Mouse (Mus musculus) CH12.LX (cell line): ENCODE data around the gene Pgm5. TPM values are rescaled to one million over a fixed set of nuclear protein-coding genes. Genes with fewer than 3 reads are reported as not detected.

Experiments used
- DNase-seq: peaks from one replicate; pipeline ENCODE4 v3.0.0-alpha.2; 2013; ENCODE audit errors: extremely low read depth
- H3K27ac ChIP-seq: 2 replicates; pipeline ENCODE4 v1.5.1; 2012; ENCODE audit warnings: low read depth, mild to moderate bottlenecking, control low read depth, moderate library complexity; ENCODE audit not compliant: insufficient read depth
- H3K27me3 ChIP-seq: replicated peaks from 2 replicates; pipeline ENCODE3; 2012; ENCODE audit warnings: inconsistent platforms
- H3K36me3 ChIP-seq, 2 experiments: replicated peaks in 1 of 2; 2 replicates each; pipeline versions ENCODE3 to v1.6.1; 2012; ENCODE audit warnings: inconsistent platforms in 1 of 2, low read length in 1 of 2, mild to moderate bottlenecking in 1 of 2, mixed read lengths in 1 of 2, moderate library complexity in 1 of 2; ENCODE audit not compliant: control insufficient read depth in 1 of 2, insufficient read depth in 1 of 2
- H3K4me1 ChIP-seq, 2 experiments: 2 replicates each; pipeline ENCODE4 v1.6.1; 2012; ENCODE audit warnings: inconsistent platforms in 1 of 2, moderate library complexity in 1 of 2; ENCODE audit not compliant: insufficient read depth in 2 of 2, control insufficient read depth in 1 of 2
- H3K4me2 ChIP-seq: 2 replicates; pipeline ENCODE4 v1.6.1; 2012; ENCODE audit warnings: low read depth, mild to moderate bottlenecking, control low read depth; ENCODE audit not compliant: poor library complexity, insufficient read depth, severe bottlenecking
- H3K4me3 ChIP-seq, 3 experiments: fragments of 150-350 bp in 1 of 3; sonication (generic) in 1 of 3; replicated peaks in 1 of 3; 2 replicates each; pipeline versions ENCODE3 to v1.5.1; 2011 to 2012; ENCODE audit warnings: low read depth in 2 of 3, low read length in 2 of 3, mild to moderate bottlenecking in 2 of 3, moderate library complexity in 2 of 3, control low read depth in 1 of 3, improper control_type of control experiment in 1 of 3, inconsistent platforms in 1 of 3, mixed read lengths in 1 of 3; ENCODE audit not compliant: poor library complexity in 1 of 3
- H3K79me2 ChIP-seq: replicated peaks from 2 replicates; pipeline ENCODE4 v1.6.1; 2012; ENCODE audit warnings: mild to moderate bottlenecking, moderate library complexity; ENCODE audit not compliant: control insufficient read depth, poor library complexity, insufficient read depth, severe bottlenecking; ENCODE audit errors: extremely low read depth
- H3K9ac ChIP-seq: 2 replicates; pipeline ENCODE4 v1.6.1; 2012; ENCODE audit warnings: low read depth, mild to moderate bottlenecking, control low read depth, moderate library complexity; ENCODE audit not compliant: insufficient read depth
- H3K9me3 ChIP-seq: replicated peaks from 2 replicates; pipeline ENCODE3; 2012; ENCODE audit warnings: low read length, inconsistent platforms, mixed read lengths
- ELF1 ChIP-seq: IDR thresholded peaks from 2 replicates; pipeline ENCODE4 v1.6.1; 2014; ENCODE audit warnings: low read depth, mild to moderate bottlenecking, inconsistent platforms, low read length, improper control_type of control experiment
- EP300 ChIP-seq: IDR thresholded peaks from 2 replicates; pipeline ENCODE4 v1.6.1; 2011; ENCODE audit warnings: low read length, improper control_type of control experiment
- HCFC1 ChIP-seq: IDR thresholded peaks from 2 replicates; pipeline ENCODE4 v1.6.1; 2012; ENCODE audit warnings: low read depth, mild to moderate bottlenecking, inconsistent platforms, low read length, improper control_type of control experiment
- JUN ChIP-seq: IDR thresholded peaks from 2 replicates; pipeline ENCODE4 v1.6.1; 2011; ENCODE audit warnings: low read depth, mild to moderate bottlenecking, low read length, improper control_type of control experiment, moderate library complexity; ENCODE audit not compliant: insufficient read depth
- KAT2A ChIP-seq: IDR thresholded peaks from 2 replicates; pipeline ENCODE4 v1.6.1; 2012; ENCODE audit warnings: low read length, improper control_type of control experiment, inconsistent platforms; ENCODE audit not compliant: insufficient replicate concordance
- MAFK ChIP-seq: IDR thresholded peaks from 2 replicates; pipeline ENCODE4 v1.6.1; 2011; ENCODE audit warnings: low read length, improper control_type of control experiment; ENCODE audit not compliant: insufficient replicate concordance
- MEF2A ChIP-seq: IDR thresholded peaks from 2 replicates; pipeline ENCODE4 v1.6.1; 2014; ENCODE audit warnings: low read depth, mild to moderate bottlenecking, inconsistent platforms, low read length, improper control_type of control experiment, borderline replicate concordance
- PAX5 ChIP-seq: IDR thresholded peaks from 2 replicates; pipeline ENCODE4 v1.6.1; 2012; ENCODE audit warnings: low read length, inconsistent platforms, mixed read lengths
- RAD21 ChIP-seq: IDR thresholded peaks from 2 replicates; pipeline ENCODE4 v1.6.1; 2011; ENCODE audit warnings: low read depth, mild to moderate bottlenecking, low read length, improper control_type of control experiment, moderate library complexity
- ZNF384 ChIP-seq: IDR thresholded peaks from 2 replicates; pipeline ENCODE4 v1.6.1; 2012; ENCODE audit warnings: low read depth, low read length, improper control_type of control experiment, inconsistent platforms
- dilution Hi-C: fragments of 300-500 bp; cut with MboI; formaldehyde crosslinking; loops from 2 replicates; pipeline ENCODE4 v1.14.3; 2020; ENCODE audit warnings: low sequenced_read_pairs; ENCODE audit not compliant: extremely low pct_unique_long_range_greater_than_20kb, extremely low pct_ligation_motif_present
- in situ Hi-C: fragments of 300-500 bp; cut with MboI; formaldehyde crosslinking; loops from 3 replicates; pipeline ENCODE4 v1.14.3; 2019; ENCODE audit warnings: low sequenced_read_pairs, low pct_ligation_motif_present, low pct_unique_long_range_greater_than_20kb, mixed read lengths
- polyA plus RNA-seq: library from polyadenylated mRNA; unstranded; fragments of >175 nt; gene quantifications from 2 replicates; pipeline ENCODE4 v1.2.1, GENCODE M21; 2012; ENCODE audit warnings: low read depth; ENCODE audit not compliant: insufficient read length
- total RNA-seq, 2 experiments: library from RNA; depleted of rRNA; stranded (reverse); fragments of 300-350 nt in 1 of 2; fragments of >200 nt in 1 of 2; gene quantifications; 2 replicates each; pipeline ENCODE4 v1.2.3; 2012 to 2014

Pgm5 gene
- total and polyA plus RNA-seq, 3 experiments: not detected

- in situ Hi-C loops: no loop called here
- no peak overlapping the region for H3K4me2 ChIP-seq
- H3K79me2 ChIP-seq: no peaks in the 10 kb centered on the region
- no peak for TF ChIP-seq KAT2A
- H3K36me3 ChIP-seq: no peaks in the 10 kb centered on the region
- no peak overlapping the region for H3K4me3 ChIP-seq
- H3K9me3 ChIP-seq: no peaks in the 10 kb centered on the region
- no peaks in the 10 kb centered on the region for H3K27me3 ChIP-seq
- peak; percentile 51 for DNase-seq
- peaks cover 9 to 43% of the 10 kb centered on the region in 2 experiments for H3K4me1 ChIP-seq
- H3K9ac ChIP-seq: no peak overlapping the region
- dilution Hi-C loops: no loop called here
- no peak overlapping the region for H3K27ac ChIP-seq
These were observed 173.3 kb downstream of the Pgm5 start for GRCm38 (mm10) chr19:24688327-24688726.

- Histone ChIP-seq H3K9ac (no peak overlapping the region), H3K4me1 (peaks cover 9 to 47% of the 10 kb centered on the region in 2 experiments), H3K36me3 (no peaks in the 10 kb centered on the region), H3K27ac (no peak overlapping the region), H3K27me3 (no peaks in the 10 kb centered on the region), H3K4me3 (no peak overlapping the region), H3K9me3 (no peaks in the 10 kb centered on the region), H3K4me2 (no peak overlapping the region), H3K79me2 (no peaks in the 10 kb centered on the region)
- TF ChIP-seq EP300: peak; percentile 20; the same call in 1 of the 2 replicates
- peak; percentile 21; the same call in 1 of the 2 replicates for TF ChIP-seq JUN
- peak; percentile 95 for TF ChIP-seq MAFK
- no peak for TF ChIP-seq PAX5
- peak; percentile 53 for DNase-seq
- in situ Hi-C loops: no loop called here
- dilution Hi-C loops: no loop called here
These were observed 175.2 kb downstream of the Pgm5 start for GRCm38 (mm10) chr19:24686411-24686810.

GRCm38 (mm10) chr19:24683016-24683720 is 178.5 kb downstream of the Pgm5 start:
- H3K27me3 ChIP-seq: no peaks in the 10 kb centered on the region
- no peaks in the 10 kb centered on the region for H3K36me3 ChIP-seq
- in situ Hi-C loops: no loop called here
- no peak overlapping the region for H3K9ac ChIP-seq
- peaks cover 5 to 43% of the 10 kb centered on the region in 2 experiments for H3K4me1 ChIP-seq
- no peak overlapping the region for H3K27ac ChIP-seq
- H3K79me2 ChIP-seq: no peaks in the 10 kb centered on the region
- H3K4me2 ChIP-seq: no peak overlapping the region
- dilution Hi-C loops: no loop called here
- TF ChIP-seq MEF2A (no peak), EP300 (no peak), JUN (no peak), RAD21 (no peak), ELF1 (no peak), HCFC1 (no peak), ZNF384 (no peak)
- no peak for DNase-seq
- no peaks in the 10 kb centered on the region for H3K9me3 ChIP-seq
- no peak overlapping the region for H3K4me3 ChIP-seq
